Mouse (Mus musculus) T-helper 1 cell (primary cell): ENCODE data around the gene Prickle1.

Experiments
- in situ Hi-C: fragments of 300-600 bp; cut with MboI, MseI; formaldehyde crosslinking; loops from one replicate; pipeline ENCODE4 v1.15.1; 2025; ENCODE audit warnings: high pct_unique_total_duplicates

Prickle1 gene

DNA sequence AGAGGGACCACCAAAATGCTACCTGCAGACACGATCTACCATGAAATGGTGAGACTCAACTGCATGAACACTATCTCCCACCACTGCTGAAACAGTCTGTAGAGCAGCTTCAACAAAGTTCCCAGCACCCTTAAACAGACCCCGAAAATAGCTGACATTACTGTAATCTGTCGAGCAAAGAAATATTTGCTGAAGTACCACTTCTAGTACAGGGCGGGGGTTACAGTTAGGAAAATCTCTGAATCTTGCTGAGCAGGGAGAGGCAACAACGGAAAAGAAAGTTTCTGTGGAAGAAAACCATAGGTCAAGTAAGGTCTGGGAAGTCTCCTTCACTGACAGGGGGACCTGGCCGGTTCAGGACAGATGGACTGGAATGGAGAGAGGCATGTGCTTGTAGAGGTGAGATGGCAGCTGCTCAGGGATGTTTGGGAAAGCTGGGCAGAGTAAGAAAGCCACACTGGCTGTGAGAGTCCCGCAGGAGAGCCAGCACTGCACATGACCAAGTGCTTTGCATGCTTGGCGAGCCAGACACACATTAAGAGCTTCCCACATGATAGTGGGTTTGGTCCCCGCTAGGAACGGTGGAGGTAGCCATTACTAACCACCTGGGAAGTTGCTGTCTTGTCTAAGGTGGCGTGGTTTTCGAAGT, 41.4 kb downstream of the Prickle1 start:
- in situ Hi-C loops = no loop called here

DNA sequence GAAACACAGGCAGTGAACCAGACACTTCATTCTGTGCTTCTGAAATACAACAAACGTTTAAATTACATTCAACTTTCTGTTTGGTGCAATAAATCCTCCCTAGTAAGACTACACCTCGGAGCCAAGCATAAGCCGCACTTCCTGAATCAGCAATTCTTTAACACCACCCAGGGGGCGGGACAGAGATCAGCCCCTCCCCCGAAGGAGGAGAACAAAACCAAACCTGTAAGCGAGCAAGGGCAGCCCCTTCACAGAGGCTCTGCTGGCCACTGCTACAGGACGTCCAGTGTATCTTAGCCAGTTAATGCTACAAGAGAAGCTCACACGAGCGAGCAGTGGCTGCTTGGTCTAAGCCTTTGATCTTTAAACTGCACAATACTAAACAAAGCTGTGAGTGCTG, 43.5 kb downstream of the Prickle1 start:
- in situ Hi-C loops = no loop called here

DNA sequence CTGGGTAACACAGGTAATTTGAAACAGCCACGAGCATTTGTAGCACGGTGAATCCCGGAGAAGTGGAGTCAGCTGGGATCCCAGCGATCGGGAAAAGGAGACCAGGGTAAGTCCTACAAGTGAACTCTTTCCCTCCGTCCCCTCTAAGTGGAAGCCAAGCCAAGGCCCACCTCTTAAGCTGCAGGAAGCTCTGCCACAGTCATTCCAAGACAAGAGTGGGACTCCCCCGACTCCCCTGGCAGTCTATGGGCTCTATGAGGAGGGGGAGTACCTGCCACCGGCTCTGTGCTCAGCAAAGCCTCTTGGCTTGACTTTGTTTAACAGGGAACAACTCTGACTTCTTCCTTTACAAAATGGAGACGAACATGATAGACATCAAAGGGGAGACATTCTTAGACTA, 47.4 kb downstream of the Prickle1 start:
- in situ Hi-C loops = no loop called here

DNA sequence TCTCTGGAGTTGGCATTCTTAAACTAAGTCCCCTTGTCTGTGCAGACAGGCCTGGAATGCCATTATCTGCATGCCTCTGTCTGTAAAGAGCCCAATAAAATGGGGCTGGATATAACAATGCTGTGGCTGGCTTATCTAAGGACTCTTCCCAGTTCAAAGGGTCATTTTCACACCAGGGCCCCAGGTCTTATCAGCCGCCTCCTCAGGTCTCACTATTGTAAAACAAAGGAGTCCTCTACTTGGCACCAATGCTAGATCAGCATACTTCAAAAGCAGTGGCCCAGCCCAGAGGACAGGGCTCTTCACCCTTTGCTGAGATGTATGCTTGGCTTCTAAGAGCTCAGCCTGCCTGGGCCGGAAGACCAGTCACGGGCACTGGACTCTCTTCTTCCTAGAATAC, 56.3 kb downstream of the Prickle1 start:
- in situ Hi-C loops = no loop called here

DNA sequence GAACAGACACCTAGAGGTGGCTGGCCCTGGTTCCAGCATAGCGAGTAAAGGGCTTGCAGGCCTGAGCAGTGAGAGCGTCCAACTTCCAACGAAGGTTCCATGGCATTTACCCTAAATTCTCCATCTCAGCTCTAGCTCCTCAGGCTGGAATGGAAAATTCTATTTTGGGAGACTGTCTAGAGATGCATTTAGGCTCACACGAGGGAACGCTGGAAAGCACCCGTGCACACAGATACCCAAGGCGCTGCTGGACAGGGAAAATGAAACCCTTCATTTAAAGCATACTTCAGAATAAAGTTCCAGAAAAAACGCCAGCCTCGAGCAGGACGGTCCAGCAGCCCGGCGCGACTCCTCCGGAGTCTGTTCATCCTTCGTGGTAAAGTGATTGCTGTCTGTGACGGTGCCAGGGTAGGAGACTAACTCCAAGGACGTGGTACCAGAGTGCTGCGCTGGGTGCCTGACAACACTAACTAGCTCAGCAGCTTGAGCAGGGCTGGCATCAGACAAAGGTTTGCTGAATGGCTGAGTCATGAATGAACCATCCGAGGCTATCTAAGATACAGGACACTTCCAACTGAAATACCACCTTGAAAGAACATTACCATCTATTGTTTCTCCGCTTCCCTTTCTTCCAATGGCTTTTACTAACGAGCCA, 57.0 kb downstream of the Prickle1 start:
- in situ Hi-C loops = no loop called here

DNA sequence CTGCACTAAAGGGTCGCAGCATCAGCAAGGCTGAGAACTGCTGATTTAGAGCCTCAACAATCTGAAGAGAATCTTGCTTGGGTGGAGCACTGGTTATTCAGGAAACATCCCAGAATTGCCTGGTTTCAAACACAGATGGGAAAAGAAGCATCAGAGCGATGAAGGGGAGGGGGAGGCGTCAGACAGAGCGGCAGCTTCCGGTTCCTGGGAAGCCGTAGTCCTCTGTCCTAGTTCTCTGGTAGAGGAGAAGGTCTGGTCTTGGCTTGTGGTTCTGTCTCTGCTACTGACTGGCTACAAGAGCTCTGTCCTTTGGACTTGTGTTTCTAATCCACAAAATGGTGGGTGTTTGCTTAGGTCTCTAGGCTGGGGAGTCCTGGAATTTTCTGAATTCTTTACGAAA, 57.9 kb downstream of the Prickle1 start:
- in situ Hi-C loops = no loop called here

DNA sequence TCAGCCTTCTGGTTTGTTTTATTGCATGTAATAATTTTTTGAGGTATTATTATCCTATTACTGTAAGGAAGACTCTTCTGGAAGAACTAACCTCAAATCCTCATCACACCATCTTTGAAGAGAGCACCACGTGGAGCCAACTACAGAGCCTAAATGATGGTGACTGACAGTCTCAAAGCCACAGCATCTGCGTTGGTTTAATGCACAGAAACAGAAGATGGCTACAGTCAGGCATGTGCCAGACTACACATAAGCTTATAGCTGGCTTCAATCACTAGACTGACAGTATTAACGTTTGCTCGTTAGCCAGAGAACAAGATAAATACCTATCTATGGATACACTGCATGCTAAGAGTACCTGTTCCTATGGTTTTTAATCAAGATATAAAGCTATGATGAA, 59.5 kb downstream of the Prickle1 start:
- in situ Hi-C loops = no loop called here

DNA sequence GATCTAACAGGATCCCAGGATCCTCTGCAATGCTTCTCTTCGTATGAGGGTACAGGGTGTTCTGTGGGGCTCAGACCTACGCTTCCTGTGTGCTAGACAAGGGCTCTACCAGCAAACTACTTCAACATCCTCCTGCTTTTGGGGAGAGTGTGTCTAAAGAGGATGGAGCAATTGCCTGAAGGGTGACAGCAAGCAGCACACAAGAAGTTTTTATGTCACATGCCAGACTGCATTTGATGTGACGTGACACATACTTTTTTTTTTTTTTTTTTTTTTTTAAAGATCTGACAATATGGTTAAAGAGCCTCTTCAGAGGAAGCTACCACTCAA, 65.0 kb downstream of the Prickle1 start:
- in situ Hi-C loops = loop anchor here (5.0 kb wide), 1 partner anchor 48 kb away; no protein-coding TSS in a partner anchor

DNA sequence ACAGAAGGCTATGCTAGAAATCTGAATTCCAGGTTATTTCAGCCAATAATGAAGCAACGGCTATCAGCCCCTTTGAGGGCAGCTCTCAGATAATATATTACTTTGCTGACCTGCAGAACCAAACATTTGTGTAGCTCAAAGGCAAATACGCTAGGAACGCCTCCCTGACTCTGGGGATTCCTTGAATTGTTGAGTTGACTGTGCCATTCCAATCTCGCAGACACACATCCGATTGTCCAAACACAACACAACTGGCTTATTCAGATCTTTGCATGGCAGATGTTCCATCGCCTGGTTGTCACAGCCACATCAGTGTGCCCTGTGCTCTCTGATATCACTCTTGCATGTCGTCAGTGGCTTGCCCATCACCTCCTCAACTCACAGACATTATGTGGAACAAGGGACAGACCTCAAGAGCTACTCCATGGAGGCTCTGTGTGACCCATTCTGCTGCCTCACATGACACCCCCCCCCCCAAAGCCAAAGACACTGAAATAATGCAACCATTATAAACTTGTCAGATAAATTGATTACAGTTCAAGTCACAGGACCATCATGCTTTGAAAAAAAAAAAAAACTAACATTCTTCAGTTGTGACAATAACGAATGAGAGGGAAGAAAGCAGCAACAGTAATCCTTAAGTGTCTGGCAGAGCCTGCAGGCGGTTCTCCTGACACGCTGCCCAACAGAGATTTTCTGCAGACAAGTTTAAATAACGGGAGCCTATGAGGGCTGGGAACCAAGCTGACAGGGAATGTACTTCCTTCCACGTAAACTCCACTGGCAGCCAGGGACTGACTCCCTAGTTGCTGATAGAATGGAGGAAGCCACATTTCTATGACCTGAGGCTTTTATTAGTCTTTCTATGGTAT, 65.6 kb downstream of the Prickle1 start:
- in situ Hi-C loops = loop anchor here (5.0 kb wide), 1 partner anchor 48 kb away; no protein-coding TSS in a partner anchor

DNA sequence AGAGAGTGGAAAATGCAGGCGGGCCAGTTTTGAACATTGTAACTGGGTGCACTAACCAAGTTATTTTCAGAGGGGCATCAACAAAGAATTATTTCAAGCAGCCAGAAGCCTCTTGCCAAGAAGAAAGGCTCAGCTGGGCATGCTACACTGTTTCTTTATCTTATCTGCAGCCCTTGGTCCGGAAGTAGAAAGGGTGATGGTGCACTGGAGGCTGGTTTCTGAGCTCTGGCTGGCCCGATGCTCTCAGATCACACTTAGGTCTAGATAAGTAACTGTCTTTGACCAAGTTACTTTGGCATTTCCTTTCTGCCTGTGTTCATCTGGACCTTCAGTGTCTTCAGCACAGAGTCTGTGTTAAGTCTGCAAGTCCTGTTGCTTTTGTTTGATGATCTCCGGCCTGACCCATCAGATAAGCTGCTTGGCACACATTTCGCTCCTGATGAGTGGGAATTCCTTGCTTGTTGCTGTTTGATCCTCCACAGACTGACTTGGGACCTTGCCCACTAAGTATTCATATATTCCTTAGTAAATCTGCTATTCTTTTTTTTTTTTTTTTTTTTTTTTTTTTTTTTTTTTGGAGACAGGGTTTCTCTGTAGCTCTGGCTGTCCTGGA, 70.3 kb downstream of the Prickle1 start:
- in situ Hi-C loops = no loop called here

DNA sequence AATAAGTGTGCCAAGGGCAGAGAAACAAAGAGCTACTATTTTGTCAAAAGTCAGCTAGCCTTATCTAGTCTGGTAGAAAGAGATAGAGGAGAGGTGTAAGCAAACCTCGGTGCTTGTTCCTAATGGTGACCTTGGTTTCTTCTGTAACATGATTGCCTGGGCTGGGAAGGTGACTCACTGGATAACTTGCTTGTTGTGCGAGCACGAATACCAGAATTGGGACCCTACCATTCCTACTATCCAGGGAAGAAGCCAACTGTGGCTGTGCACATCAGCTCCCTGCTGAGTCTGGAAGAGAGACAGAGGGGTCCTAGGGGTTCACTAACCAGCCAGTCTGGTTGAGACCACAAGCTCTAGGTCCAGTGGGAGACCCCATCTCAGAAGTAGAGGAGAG, 73.9 kb downstream of the Prickle1 start:
- in situ Hi-C loops = no loop called here

DNA sequence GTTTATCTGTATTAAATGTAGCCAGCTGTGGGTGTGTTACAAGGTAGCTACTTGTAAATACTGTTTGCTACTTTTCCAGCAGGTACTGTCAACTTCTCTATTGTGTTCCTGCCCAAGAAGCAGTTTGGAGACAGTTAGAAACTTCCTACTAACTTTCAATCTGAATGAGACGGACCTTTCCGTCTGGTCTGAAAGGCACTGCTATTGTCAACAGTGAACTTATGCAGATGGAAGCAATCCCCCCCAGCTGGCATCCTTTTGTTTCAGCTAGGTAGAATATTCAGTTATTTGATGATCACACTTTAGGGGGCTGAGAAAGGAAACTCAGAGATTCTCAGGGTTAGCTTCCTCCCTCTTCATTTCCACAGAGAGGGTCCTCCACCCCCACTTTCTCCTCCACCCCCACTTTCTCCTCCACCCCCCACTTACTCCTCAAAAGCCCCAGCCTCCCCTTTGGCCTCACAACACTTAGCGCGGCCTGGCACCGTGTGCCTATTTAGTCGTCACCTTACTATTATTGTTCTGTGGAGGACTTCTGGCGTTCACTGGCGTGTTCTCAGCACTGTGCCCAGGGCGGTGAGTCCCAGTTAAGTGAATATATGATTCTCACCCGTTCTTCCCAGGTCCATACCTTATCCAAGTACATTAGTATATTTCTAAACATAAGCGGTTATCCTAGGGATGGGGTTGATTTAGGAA, 74.5 kb downstream of the Prickle1 start:
- in situ Hi-C loops = no loop called here

DNA sequence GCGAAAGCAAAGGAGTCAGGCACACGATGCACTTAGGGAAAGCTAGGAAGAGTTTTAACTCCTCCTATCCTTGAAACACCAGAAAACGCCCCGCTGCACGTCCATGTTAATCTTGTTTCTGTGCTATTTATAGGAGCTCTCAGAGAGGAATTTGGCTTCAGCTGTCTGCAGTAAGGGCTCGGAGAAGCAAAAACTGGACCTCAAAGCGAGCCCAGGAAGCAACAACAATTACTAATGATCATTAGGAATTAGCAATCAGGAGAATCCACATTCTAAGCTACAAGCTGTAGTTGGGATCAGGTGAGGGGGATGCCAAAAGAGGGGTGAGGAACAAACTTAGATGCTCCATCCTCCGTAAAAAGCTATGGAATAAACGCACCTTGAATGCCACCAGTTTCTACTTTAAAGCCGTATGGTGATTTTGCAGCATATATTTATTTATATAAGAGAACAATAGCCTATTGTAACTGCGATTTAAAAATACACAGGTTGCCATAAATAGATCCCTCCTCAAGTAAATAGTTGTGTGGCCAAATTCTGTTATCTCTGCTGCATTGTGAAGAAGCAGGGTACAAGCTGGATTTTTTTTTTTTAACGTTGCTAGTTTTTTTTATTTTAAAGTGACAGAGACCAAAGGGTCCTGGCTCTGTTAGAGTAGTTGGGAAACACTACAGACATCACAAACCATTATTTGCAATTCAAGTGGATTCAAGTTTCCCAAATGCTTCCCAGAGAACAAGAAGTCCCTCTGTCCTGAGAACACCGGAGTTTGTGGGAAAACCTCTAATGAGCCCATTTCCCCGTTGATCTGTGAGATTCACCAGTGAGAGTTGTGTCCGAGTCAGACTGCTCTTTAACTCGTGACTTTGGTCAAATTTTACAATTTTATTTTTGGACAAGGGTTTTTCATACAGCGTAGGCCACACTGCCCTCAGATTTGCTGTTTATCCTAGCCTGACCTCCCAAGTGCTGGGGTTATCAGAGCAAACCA, 75.6 kb downstream of the Prickle1 start:
- in situ Hi-C loops = no loop called here

DNA sequence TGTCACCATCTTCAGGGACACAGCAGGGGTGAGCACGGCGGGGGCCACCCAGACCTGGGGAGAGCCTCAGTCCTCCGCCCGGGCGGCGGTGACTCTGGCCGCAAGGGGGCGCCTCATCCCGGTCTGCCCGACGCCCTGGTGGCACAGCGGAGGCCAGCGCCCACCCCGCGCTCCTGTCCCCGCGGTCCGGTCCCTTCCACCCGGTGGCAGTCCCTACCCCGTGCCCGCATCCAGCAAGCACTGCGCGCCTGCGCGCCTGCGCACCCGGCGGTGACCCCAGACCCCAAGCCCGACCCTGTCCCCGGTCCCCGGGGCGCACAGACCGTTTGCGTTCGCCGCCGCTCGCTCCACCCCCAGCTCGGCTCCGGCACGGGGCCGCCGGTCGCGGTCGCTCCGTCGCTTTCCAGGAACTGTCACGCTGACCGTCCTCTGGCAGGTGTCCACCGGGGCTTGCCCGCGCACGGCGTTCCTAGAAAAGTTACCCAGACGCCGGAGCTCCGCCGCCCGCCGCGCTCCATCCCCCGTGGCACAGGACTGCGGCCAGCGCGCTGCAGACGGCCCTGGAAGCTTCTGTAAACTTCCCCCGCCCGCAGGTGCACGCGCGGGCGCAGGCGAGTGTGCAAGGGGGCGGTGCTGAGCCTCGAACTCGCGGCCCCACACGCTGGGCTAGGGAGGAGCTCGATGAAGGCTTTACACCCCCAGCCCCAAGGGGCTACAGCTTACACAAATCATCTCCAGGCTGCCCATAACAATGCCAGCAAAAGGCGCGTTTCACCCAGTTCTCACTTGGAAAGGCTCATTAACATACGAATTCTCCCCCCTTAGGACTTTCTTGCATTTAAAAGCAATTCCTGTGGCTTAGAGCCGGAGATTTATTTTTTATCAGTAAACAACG, 76.5 kb downstream of the Prickle1 start:
- in situ Hi-C loops = no loop called here

DNA sequence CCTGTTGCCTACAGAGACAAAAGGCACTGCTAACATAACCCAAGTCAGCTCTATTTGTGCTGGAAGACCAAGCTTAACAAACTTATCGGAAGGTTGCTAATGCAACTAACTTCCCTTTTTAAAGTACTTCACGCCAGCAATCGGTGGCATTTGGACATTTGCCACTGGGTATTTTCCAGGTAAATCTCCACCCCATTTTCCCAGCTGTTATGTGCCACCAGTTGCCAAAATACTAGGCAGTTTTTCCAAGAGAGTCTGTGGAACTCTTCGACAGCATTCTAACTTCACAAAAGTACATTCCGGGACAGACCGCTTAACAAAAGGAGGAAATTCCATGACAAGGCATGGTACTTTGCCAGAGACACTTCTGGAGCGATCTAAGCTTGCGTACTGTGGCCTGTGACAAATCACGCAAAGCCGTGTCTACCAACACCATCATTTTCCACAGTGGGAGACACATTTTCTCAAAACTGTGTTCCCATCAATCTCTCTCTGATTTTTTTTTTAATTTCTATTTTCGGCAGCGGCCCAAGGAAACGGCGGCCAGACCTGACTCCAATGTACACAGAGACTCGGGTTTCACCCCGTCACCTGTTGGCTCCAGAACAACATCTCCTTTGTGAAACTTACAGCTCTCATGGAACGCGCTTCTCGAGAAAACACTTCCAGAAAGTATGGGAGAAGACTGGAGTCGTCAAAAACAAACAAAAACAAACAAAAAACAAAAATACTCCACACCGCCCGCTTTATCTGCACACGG, 77.4 kb downstream of the Prickle1 start:
- in situ Hi-C loops = no loop called here

DNA sequence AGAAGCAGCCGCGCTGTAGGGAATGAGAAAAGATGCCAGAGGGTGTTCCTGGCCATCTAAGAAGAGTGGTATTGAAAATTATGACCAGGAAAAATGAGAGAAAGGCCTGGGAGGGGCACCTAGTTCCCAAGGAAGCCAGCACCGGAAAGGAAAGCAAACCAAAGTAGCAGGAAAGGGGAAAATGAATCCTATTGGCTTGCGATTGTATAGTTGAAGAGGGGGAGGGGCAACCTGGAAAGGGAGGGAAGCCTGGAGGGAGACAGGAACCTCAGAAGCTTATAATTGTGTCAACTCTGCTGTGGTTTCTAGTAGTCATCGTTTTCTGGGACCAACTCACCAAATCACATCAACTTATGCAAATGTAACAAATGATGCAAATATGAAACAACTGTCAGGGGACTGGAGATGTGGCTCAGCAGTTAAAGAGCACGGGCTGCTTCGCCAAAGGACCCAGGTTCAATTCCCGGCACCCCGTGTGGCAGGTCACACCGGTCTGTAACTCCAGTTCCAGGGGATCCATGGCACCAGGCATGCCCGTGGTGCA, 78.6 kb downstream of the Prickle1 start:
- in situ Hi-C loops = no loop called here

DNA sequence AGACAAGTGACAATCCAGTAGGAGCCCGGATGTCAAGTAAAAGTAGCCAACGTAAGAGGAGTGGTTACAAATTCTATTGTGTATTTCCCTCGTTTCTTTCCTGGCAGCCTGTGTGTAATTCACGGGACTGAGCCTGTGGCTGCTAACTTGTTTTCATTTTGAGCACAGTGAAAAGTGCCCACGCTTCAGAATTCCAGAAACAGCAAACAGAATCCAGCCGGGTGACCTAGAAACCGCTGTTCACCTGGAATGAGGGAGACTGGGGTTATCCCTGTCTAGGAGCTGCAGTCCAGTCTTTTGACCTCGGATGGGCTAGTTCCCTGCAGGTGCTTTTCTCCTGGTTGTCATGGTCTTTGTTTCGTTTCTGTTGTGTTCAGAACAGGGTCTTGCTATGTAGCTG, 80.4 kb downstream of the Prickle1 start:
- in situ Hi-C loops = no loop called here

DNA sequence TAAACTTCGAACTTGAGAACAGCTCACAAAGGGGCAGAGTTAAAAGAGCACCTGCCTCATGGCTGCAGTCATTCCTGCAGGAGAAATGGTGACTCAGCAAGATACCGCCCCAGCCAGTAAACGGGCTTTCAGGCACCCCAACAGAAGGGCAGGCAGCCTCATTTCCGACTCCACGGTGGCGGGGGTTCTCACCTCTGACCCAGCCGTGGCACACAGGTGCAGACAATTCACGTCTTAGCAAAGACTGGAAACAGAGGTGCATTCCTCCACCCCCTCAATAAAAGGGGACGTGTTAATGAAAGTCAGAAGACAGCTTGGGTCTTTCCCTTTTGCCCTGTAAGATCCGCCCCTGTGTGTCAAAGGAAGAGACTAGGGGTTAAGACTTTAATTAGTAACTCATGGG, 81.8 kb downstream of the Prickle1 start:
- in situ Hi-C loops = no loop called here
